Mouse (Mus musculus) MEL-GATA-1-ER (cell line): Measurements from ENCODE around the gene Slc25a26.
"Not testable (repeated sequence)": the region's sequence is repeated elsewhere in the genome, so short reads cannot be mapped to it uniquely, and the experiment has no call there.

Source experiments
- DNase-seq: peaks from one replicate; pipeline ENCODE4 v3.0.0-alpha.2; 2012; ENCODE audit warnings: low read depth; ENCODE audit errors: extremely low read depth

Slc25a26 gene

DNA sequence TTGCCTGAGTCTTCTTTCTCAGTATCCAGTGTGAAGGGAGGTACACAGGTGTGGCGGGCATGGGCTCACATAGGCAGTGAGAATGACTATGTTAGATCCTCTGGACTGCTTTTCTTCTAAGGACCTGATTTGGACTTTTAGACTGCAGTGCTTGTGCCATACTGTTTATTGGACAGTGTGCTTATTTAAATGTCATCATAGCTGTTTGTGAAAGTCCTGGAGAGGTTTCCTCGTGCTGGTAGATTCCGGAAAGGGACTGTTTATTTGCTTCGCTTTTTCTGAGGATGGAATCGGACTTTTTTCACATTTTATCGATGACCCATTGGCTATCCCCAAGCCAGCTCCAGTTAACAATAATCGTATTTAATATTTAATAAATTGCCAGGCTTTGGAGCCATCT lies 50.7 kb downstream of the Slc25a26 start:
- no peak for DNase-seq

DNA sequence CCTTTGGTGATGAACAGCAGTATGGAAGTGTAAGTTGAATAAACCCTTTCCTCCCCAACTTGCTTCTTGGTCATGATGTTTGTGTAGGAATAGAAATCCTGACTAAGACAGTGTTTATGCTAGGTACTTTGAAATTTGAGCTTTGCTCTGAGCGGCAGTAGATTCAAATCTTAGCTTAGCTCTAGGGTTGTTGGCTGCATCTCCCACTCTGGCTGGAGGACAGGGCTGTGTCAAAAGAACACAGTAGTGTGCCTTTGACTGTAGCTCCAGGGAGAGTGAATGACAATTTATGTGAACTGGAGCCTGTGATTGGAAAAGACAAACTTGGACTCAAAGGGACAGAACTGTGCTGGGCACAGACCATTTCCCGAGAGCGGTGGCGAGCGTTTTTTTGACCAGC lies 53.0 kb downstream of the Slc25a26 start:
- DNase-seq = no peak

DNA sequence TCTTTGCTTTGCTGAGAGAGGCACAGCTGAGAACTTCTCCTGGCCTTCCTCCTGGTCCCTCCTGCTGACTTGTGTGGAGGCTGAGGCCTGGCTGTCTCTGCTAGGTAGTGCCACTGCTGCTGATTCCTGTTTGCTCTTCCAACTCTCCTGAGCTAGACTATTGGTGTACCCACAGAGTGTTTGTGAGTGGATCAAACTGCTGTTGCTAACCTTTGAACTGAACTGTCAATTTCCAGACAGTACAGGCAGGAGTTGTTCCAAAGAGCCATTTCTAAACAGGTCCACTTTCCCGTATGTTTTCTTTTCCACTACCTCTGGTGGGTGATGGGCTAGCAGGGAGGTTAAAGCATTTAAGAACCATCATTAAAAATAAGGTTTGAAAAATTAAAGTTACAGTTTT lies 58.5 kb downstream of the Slc25a26 start:
- not testable (repeated sequence) for DNase-seq

DNA sequence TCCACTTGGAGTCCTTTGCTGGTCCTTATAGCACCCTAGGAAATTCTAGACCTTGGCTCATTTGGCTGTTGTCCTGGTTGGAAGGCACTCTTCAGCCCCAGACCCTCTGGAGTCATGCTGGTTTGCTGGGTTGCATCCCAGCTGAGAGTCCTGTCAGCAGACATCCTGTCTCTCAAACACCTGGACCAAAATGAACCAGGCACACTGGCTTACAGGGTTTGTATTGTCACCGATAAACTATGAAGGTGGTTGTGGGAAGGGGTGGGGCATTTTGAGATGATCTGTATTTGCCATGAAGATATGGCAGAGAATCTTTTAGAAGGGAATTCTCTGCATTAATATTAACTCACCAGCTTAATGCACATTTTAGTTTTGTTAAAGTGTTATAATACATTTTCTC lies 60.8 kb downstream of the Slc25a26 start:
- no peak for DNase-seq

DNA sequence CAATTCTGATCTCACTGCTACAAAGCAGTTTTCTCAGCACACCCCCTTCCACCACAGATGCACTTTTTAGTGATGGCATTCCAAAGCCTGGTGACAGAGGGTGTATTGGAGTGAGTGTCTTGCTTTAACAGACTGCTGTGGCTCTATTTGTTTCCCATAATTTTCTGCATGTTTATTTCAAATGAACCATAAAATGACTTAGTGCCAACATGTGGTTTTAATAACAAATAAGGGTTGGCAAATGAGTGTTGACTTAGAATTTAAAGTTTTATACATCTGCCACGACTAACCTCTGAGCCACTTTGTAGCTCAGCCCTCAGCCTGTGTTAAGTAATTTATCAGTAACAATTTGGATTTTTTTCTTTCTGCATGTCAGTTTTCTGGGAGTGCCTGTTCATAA lies 61.2 kb downstream of the Slc25a26 start:
- DNase-seq = no peak

DNA sequence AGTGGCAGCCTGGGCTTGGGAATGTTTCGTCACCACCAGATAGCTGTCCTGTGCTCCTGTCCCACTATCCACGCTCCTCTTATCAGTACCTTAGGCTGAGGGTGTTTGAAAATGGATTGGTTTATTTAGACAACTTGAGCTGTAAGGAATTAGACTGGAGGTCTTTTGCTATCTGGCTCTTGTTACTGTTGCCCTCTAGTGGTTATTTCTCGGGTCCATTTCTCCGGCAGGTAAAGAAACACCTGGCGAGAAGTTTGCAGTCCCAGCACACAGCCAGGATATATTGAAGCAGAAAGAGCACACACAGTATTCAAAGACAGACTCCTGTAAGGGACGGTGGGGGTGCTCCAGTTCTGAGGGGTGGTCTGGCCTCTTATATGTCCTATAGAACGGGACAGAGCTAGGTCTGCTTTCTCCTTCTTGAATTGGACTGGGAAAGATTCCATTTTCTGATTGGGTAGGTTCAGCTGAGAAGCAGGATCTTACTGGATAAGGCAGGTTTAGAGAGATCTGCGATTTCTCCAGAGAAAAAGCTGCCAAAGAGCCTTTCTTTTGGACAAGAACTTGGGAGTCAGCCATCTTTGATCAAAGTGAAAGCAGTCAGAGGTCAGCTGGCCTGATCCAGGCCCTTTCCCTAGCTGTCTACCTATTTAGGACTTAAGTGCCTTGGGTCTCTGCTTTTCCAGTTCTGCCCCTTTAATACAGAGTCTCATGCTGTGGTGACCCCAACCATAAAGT lies 63.2 kb downstream of the Slc25a26 start:
- DNase-seq = no peak

DNA sequence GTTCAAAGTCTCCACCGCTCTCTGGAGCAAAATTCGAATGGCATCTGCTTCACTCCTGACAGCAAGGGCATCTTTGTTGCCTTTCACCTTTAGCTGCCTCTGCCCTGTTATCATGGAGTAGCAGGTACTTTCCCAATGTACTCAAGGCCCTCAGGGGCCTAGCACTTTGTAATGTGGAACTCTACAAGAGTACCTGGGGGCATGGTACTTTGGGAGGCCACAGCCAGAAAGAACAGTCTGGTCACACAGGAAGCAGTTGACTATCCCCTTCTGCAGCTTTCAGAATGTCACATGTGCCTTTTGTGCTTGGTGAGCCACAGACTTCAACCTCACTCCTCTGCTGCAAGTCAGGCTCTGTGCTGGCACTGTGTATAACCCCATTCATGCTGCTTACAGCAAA lies 65.6 kb downstream of the Slc25a26 start:
- no peak for DNase-seq

DNA sequence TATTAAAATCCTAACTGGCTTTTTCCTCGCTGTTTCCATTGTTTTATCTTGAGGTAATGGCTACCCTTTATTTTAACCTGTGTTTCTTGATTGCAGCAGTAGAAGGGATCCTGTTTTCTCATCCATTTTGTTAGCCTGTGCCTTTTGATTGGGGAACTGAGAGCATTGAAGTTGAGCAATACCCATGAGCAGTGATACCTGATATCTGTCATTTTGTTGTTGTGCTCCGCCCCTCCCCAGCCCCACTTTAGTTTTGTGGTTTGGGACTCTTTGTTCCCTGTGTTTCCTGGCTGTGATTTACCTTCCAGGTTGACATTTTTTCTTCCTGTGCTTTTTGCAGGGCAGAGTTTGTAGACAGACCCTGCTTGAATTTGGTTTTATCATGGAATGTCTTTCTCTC lies 67.9 kb downstream of the Slc25a26 start:
- no peak for DNase-seq

DNA sequence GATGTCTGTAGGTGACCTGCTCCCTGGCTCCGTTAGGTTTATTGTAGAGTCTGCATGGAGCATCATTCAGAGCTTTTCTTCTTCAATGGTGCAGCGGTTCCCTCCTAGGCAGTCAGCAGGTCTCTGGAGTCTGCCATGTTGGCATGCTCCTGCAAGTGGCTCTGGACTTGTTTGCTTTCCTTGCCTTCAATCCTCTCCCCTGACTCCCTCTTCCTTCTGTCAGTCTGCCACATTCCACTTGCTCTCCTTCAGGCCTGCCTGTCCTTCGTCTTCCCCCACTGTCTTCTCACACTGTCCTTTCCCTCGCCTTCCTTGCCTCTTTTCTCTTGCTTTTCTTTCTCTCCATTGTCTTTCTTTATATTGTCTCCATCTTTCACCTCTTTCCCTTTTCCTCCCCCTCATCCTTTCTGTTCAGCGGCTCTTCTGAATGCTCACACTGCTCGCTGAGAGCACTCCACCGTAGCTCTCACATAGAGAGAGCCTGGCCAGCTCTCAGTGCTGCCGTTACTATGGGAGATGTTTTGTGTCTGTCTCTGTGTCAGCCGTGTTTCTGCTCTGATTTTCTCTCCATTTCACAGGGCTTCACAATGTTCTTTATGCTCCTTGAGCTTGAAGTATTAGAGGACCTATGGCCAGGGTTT lies 75.5 kb downstream of the Slc25a26 start:
- DNase-seq = no peak

DNA sequence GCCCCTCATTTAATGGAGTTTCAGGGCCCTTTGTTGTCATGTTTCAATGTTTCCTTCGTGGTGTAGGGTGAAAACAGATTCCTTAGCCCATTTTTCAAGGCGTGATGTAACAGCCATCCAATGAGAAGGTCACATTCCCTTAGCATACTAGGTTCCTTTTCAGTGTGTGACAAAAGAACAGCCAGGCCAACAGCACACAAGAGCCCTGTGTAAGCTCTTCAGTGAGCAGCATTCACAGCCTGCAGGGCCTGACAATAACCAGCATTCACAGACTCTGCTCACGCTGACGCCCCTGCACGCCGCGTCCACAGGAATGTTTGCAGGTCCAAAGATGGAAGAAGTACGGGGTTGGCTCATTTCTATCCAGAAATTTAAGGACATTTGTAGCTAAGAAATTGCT lies 77.9 kb downstream of the Slc25a26 start:
- DNase-seq = no peak

DNA sequence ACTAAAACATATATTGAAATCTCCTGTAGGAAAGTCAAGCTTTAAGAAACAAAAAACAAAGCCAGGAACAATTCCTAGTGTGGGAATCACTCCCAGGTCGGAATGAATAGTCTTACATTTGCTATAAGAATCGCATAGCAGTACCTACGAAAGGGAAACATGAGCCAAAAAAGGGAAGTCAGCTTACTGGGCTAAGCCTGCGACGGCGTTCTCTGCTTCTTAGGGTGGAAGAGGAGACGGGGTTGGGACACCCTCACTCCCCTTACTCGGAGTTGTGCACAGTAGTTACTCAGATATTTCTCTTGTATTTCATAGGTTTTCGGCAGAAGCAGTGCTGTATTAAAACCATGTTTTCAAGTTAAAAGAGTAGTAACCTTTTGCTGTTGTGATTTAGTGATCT lies 81.9 kb downstream of the Slc25a26 start:
- DNase-seq = no peak

DNA sequence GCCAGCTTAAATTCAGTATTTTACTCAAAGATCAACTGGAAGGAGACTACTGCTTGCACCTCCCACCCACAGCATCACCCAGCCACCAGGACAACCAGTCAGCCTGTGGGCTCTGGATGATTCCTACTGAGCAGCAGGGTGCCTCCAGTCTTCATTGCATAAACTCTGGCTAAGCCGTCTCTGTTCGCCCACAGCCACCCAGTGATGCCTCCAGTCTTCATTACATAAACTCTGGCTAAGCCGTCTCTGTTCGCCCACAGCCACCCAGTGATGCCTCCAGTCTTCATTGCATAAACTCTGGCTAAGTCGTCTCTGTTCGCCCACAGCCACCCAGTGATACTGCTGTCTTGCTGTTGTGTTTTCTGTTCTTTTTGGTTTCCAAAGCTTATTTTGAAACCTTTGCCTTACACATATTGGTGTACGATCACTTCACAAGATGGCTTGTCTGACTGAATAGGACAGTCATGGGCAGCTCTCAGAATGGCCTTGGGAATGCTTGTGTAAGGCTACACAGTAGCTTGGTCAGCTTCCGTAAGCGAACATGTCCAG lies 84.1 kb downstream of the Slc25a26 start:
- no peak for DNase-seq

DNA sequence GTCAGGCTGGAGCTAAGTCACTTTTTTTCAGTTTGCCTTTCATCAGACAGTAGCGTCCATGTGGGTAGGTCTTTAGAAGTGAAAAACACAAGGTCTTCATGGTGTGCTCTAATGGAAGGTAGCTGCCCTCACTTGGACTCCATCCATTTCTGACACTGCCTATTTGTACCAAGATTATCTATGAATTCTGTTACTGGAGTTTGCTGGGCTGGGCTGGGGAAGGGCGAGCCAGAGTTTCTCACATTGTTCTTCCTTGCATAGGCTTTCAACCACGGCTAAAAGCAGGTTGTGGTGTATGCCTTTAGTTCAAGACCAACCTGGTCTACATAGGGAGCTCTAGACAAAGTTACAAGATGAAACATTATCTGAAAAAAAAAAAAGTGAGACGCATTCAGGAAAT lies 84.8 kb downstream of the Slc25a26 start:
- no peak for DNase-seq

DNA sequence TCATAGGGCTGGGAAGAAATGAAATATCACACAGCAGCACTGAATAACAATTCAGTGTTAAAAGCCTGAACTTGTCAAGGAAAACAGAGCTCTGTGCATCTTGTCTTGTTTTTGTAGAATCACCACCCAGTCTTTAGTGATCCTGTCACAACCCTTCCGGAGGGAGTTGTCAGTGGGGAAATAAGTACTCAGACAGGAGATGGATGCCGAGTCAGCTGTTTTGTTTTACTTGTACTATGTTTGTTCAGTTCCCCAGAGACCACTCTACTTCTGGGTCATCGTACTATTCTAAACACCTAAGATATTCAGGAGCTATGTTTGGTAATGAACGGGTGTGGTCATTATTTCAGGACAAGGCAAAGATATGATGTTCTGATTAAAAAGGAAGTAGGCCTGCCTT lies 88.2 kb downstream of the Slc25a26 start:
- no peak for DNase-seq

DNA sequence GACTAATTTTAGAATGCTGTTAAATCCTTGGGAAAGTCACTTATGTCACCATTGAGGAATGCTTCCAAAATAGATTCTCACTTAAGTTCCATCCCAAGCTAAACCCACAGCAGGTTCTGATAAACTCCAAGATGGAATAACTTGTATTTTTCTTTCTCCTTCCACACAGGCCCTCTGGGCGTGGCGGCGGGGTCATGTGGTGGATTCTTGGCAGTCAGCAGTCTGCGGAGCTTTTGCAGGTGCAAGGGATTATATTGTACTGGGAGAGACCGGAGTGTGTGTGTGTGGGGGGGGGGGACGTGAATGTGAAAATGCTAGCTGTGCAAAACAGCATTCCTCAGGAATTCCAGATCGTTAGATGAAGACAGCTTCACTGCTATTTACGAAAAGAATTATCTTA lies 92.1 kb downstream of the Slc25a26 start:
- no peak for DNase-seq

DNA sequence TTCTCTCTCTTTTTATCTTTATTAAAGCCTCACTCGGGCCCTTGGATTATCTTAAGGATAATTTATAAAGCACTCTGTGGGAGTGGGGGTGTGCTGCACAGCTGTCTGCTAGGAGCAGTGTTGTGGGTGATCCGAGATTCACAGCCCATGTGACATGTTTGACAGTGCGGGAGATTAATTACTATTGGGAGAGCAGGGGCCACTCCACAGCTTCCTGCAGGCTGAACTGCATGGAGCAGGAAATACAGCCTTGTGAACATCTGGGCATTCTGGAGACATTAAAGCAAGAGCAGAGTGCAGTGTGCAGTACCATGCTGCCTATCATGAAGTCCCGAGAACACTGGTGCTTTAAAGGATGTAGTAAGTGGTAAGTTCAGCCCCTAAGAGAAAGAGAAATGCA lies 92.6 kb downstream of the Slc25a26 start:
- DNase-seq = no peak

DNA sequence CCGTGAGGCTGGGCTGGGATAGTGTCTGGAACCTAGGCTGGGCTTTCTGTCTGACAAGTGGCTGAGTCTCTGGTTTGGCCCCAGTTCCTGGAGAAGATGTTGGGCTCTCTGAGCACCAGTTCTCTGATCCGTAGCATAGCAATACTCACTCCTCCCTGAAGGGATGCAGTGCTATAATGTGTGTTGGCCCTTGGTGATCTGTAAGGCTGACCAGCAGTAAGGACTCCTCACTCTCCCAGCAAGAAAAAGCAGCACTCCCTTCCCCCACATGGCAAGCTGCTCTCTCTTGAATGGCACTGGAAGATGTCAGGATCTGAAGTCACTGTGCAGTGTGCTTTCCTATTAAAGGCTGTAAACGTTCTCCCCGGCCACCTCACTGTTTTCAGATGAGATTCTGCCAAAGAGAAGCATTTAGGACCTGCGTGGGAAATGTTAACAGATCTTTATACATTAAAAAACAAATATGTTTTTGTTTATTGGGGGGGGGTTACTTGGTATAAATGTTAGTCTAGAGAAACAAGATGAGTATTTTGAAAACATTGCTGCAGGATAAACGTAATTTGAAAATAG lies 94.0 kb downstream of the Slc25a26 start:
- no peak for DNase-seq

DNA sequence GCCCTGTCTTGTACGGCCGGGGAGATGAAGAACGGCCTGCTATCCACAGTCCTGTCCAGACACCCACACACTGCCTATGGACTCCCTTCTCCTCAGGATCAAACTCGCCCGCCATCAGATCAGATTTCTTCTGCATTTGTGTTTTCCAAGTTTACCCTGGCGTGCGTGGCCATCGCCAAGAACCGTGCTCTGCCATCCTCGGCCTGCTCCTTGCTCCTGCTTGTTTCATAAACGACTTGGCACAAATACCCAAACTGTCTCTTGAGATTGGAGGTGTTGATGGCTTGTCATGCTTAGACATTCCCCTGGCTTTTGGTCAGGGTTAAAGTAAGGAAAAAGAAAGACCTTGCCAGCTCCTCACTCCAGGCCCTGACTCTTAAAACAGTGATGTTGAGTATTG lies 94.6 kb downstream of the Slc25a26 start:
- no peak for DNase-seq

DNA sequence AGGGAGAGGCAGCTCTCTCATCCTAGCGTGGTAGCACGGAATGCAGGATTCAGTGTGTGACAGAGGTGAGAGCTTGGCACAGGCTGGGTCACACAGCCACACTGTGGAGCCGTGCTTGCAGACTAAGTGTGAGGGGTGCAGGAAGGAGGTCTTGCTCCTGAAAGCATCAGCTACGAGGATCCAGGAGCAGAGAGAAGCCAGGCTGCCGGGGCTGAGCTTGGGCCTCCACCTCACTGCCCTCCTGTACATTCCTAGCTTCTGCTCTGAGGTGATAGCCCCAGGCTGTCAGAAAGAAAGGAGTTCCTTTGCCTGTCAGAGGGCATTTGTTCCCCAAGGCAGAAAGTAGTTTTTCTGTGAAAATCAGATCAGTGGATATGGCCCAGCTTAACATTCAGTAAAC lies 95.1 kb downstream of the Slc25a26 start:
- no peak for DNase-seq

DNA sequence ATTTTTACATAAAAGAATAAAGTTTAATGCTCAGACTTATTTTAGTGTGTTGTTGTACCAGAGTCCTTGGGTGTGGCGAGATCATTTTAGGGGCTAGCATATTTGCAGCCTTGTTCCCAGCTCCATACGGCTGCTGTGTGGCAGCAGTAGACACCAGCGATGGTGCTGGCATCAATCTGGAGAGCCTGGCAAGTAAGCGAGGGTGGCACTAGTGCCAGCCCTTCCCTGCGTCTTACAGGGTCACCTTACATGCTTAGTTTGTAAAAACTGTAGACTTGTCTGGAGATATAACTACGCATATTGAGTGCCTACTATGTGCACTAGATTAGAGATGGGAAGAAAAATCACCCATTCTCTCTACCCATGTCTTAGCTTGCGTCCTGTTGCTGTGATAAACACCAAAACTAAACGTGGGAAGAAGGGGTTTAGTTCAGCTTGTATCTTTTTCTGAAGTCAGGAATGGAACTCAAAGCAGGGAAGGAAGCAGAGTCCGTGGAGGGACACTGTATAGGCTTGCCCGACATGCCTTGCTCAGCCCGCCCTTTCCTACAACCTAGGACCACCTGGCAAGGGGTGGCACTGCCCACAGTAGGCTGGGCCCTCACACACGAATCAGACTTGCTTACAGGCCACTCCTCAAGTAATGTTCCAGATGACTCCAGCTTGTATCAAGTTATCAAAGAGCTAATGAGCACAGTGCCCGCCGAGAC lies 96.1 kb downstream of the Slc25a26 start:
- no peak for DNase-seq

DNA sequence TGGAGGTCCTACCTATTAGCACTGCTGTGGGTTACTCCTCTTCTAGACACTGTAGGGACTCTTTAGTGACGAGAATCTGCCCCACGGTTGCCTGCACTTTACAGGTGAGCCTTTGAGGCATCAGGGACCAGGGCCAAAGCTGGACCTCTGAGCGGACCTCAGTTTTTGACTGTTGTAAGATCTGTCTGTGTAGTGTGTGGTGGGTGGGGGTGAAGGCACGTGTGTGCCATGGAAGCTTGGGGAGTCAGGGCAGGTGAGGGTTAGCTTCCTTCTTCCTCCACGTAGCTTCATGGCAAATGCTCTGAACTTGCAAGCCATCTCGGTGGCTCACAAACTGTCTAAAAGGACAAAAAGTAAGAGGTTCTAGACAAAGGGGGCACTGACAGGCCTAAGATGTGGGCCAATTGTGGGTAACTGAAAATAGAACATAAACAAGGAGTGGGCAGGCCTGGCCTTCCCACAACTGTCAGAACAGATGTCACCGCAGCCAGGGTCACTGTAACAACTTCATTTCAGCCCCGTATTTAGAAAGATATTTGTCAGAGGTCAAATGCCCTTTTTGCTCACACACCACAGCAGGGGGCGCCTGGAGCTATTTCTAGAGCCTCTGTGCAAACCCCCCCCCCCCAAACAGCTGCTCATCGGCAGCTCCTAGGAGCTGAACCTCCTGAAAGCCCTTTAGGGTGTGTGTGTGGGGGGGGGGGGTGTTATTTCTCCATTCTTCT lies 96.8 kb downstream of the Slc25a26 start:
- DNase-seq = no peak
